Mouse (Mus musculus): ENCODE results near the gene 1700013G24Rik.

The 1700013G24Rik gene

GRCm38 (mm10) chr4:137476065-137476760 lies 23.1 kb downstream of the 1700013G24Rik start:
- DNase-seq (ENCODE audit: low read depth, low spot score): no peak

- DNase-seq (ENCODE audit: low read depth, low spot score): no peak
These were observed 23.7 kb downstream of the 1700013G24Rik start for GRCm38 (mm10) chr4:137476761-137477237.

GRCm38 (mm10) chr4:137477611-137478010 lies 24.5 kb downstream of the 1700013G24Rik start:
- no peak for DNase-seq (ENCODE audit: low read depth, low spot score)

- no peak for DNase-seq (ENCODE audit: low read depth, low spot score)
These were observed 25.2 kb downstream of the 1700013G24Rik start for GRCm38 (mm10) chr4:137478306-137478705.

DNA sequence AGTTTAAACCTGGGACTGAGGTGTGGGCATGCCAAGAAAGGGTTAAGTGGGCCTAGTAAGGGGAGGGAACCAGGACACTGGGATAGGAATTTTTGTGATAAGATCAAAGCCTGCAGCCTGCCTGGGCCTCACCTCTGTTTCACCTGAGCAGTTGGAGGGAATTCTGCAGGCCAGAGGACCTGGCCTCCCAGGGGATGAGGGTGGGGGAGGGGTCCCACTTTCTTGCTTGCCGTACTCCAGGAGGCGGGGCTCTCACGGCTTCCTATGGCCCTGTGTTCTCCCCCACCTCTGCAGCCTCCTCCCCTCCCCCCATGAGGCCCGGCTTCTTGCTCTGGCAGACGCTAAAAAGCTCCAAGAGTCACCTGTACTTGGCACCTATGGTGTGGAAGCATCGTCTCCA lies 26.7 kb downstream of the 1700013G24Rik start:
- no peak for DNase-seq (ENCODE audit: low read depth, low spot score)

GRCm38 (mm10) chr4:137480191-137480992 lies 27.3 kb downstream of the 1700013G24Rik start:
- no peak for DNase-seq (ENCODE audit: low read depth, low spot score)

- DNase-seq (ENCODE audit: low read depth, low spot score): no peak
These were observed 27.9 kb downstream of the 1700013G24Rik start for GRCm38 (mm10) chr4:137480993-137481340.

DNA sequence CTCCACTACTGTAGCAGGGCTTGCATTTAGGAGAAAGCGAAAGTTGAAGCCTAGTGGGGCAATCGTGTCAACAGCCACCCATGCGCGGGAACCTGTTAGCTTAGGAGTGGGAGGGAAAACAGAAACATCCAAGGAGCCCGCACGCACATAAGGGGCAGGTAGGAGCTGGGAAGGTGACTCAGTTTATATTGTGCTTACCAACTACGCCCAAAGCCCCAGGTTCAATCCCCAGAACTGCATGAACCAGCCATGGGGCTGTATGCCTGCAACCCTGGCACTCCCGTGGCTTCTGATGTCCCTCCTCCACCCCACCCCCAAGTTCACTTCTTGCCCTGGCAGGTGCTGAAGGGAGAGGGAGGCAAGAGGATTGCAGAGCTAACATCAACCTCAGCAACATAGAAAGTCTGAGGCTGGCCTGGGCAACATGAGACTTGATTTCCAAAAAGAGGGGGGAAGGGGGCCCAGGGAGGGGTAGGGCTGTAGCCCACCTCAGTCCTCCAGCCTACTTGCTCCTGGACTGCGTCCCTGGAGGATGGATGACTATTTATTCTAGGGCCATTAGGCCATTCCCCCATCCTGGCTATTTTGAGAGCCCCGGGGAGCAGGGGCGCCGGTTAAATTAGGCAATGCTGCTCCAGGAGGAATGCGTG lies 28.4 kb downstream of the 1700013G24Rik start:
- DNase-seq (ENCODE audit: low read depth, low spot score): no peak

GRCm38 (mm10) chr4:137483871-137484270 lies 30.8 kb downstream of the 1700013G24Rik start:
- no peak for DNase-seq (ENCODE audit: low read depth, low spot score)

DNA sequence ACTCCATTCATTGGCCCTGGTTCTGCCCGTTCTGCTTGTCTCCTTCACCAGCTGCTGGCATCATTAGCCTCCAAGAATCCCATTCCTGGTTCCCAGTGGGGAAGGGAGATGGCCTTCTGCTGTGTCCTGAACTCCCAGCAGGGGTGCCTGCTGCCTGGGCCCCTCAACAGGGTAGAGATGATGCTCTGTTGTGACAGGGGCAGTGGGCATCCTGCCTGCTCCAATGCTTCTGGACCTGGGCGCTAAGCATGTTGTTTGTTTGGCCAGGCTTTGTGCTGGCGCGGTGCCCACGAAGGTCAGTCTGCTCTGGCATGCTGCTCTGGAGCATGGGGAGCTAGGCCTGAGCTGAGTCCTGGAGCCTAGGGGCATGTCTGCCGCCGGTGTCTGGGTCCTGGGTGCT lies 31.5 kb downstream of the 1700013G24Rik start:
- no peak for DNase-seq (ENCODE audit: low read depth, low spot score)

- DNase-seq (ENCODE audit: low read depth, low spot score): no peak
These were observed 32.3 kb downstream of the 1700013G24Rik start for GRCm38 (mm10) chr4:137485258-137485960.

- no peak for DNase-seq (ENCODE audit: low read depth, low spot score)
These were observed 33.3 kb downstream of the 1700013G24Rik start for GRCm38 (mm10) chr4:137486081-137487014.

DNA sequence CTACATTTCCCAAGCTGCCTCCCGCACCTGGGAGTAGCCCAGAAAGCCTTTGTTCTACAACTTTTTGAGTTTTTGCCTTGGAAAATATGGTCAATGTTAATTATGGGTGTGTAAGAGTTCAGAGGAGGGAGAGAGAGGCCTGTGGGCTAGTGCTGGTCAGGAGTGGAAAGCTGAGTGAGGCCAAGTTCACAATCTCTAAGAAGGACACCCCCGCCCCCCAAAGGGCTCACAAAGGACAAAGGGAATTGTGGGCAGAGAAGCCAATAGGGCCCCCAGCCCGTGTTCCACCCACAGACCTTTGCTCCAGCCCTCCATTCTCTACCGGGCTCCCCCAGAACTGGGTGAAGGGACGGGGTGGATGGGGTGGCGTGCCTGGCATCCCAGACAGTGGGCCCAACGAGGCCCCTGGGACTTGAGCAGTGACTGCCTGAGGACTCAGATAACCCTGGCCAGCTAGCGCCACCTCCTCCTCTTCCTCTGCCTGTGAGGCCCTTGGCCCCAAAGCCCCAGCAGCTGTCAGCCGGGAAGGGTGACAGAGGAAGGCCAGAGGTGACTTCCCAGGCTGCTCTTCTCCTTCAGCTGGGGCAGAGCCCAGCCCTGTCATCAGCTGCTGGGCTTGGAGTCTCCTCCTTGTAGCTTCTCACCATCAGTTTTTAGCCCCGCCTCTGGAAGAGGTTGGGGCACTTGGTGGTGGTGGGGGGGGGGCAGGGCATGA lies 34.4 kb downstream of the 1700013G24Rik start:
- no peak for DNase-seq (ENCODE audit: low read depth, low spot score)

DNA sequence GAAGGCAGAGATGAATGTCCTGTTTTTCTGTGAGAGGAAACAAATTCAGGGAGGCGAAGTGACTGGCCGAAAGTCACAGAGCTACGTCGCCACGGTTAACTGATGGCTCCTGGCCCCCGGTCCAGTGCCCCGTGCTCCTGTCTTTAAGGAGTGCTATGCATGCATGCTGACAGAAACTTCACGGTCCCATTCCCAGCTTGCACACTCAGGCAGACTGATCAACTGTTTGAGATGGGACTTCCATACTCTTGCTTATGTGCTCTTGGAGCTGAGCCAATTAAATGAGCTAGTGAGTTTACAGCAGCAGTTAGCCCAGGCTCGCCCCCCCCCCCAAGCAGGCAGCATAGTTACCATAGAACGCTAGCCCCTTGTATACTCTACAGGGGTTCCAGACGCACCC lies 35.0 kb downstream of the 1700013G24Rik start:
- DNase-seq (ENCODE audit: low read depth, low spot score): no peak

- DNase-seq (ENCODE audit: low read depth, low spot score): no peak
These were observed 35.7 kb downstream of the 1700013G24Rik start for GRCm38 (mm10) chr4:137488571-137489303.

GRCm38 (mm10) chr4:137489996-137490395 lies 36.9 kb downstream of the 1700013G24Rik start:
- no peak for DNase-seq (ENCODE audit: low read depth, low spot score)

DNA sequence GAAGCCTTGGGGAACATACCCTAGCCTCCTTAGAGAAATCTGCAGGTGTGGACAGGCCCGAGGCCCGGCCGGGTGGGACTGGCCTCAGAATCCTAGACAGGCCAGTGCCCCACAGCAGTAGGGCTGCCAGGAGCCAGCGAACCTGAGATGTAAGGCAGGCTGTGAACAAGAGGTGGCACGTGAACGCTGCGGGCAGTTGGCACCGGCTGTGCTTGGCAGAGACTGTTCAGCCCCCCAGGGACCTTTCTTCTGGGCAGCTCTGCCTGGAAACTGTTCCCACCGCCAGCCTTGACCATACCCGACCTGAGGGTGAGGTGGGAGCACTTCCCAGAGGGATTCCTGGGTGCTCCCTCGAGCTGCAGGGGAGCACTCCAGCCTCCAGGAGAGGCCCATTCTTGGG lies 39.5 kb downstream of the 1700013G24Rik start:
- DNase-seq (ENCODE audit: low read depth, low spot score): no peak

- no peak for DNase-seq (ENCODE audit: low read depth, low spot score)
These were observed 40.1 kb downstream of the 1700013G24Rik start for GRCm38 (mm10) chr4:137493187-137493586.

DNA sequence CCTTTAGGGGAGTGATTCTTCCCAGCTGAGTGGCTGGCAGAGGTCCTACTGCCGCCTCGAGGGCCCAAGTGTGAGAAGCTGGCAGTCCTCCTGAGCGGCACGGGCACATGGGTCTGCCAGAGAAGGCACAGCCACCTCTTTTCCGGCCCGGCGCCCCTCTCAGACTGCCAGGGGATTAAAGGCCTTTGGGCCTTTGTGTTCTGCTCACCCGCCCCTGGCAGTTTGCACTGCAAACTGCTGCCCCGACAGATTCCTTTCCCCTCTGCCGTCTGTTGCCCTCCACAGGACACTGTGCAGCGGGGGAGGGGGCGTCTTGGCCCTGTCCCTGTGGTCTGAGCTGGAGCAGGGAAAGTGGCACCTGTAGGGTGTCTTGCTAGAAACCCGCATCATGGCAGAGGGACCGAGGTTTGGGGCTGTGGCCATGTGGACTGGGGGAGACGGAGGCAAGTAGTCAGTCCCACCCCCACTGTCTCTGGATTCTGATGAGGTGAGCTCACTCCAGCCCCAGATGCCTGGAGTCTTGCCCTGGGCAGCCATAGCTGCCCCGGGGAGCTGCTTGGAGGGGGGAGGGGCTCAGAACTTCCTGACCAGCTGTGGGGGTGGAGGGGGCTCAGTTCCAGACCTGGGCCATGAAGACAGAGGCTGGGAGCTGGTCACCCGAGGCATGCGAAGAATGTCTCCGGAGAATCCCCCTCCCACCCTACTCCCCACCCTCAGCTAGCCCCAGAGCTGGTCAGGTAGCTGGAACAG lies 41.8 kb downstream of the 1700013G24Rik start:
- DNase-seq (ENCODE audit: low read depth, low spot score): no peak

Measured in CD4-positive, CD25-positive, alpha-beta regulatory T cell, adult 2 months (primary cell).